Mouse (Mus musculus) liver, embryonic 15.5 days (tissue): Measurements from ENCODE around the gene Gm3047. TPM values are rescaled to one million over a fixed set of nuclear protein-coding genes. Genes with fewer than 3 reads are reported as not detected.
"Not testable (repeated sequence)": the region's sequence is repeated elsewhere in the genome, so short reads cannot be mapped to it uniquely, and the experiment has no call there.

Source experiments
- ATAC-seq: fragments of 200-750 bp; cut with Nextera tagmentation; 2 replicates; pipeline ENCODE4 v1.8.0; 2017; ENCODE audit warnings: moderate number of reproducible peaks, mild to moderate bottlenecking, moderate library complexity; ENCODE audit not compliant: insufficient read depth
- H3K27ac ChIP-seq: fragments of 300-500 bp; sonication (generic); replicated peaks from 2 replicates; pipeline ENCODE4 v1.5.1; 2015; ENCODE audit warnings: mild to moderate bottlenecking, inconsistent platforms
- H3K27me3 ChIP-seq: fragments of 300-500 bp; sonication (generic); 2 replicates; pipeline ENCODE4 v1.6.1; 2015; ENCODE audit warnings: mild to moderate bottlenecking, inconsistent platforms
- H3K36me3 ChIP-seq: fragments of 300-500 bp; sonication (generic); replicated peaks from 2 replicates; pipeline ENCODE4 v1.6.1; 2015; ENCODE audit warnings: moderate library complexity, mild to moderate bottlenecking, inconsistent platforms
- H3K4me1 ChIP-seq: fragments of 300-500 bp; sonication (generic); replicated peaks from 2 replicates; pipeline ENCODE4 v1.6.1; 2015; ENCODE audit warnings: inconsistent platforms
- H3K4me2 ChIP-seq: fragments of 300-500 bp; sonication (generic); 2 replicates; pipeline ENCODE4 v1.6.1; 2015; ENCODE audit warnings: moderate library complexity, mild to moderate bottlenecking, inconsistent platforms
- H3K4me3 ChIP-seq: fragments of 300-500 bp; sonication (generic); replicated peaks from 2 replicates; pipeline ENCODE4 v1.5.1; 2015; ENCODE audit warnings: mild to moderate bottlenecking, inconsistent platforms
- H3K9ac ChIP-seq: fragments of 300-500 bp; sonication (generic); 2 replicates; pipeline ENCODE4 v1.6.1; 2015; ENCODE audit warnings: moderate library complexity, mild to moderate bottlenecking, inconsistent platforms
- H3K9me3 ChIP-seq: fragments of 300-500 bp; sonication (generic); replicated peaks from 2 replicates; pipeline ENCODE4 v1.6.1; 2016; ENCODE audit warnings: inconsistent platforms
- WGBS: fragments of 180-500 bp; shearing (Covaris S2); methylation state at CpG from one replicate; pipeline ENCODE4 v1.1.7; 2015; ENCODE audit warnings: mixed read lengths; ENCODE audit not compliant: insufficient replicate concordance; 5-methylcytosine and 5-hydroxymethylcytosine counted together
- polyA plus RNA-seq: library from polyadenylated mRNA; unstranded; fragments of >200 nt; fragmentation: Nextera tagmentation; extraction: Ambion mirVana; gene quantifications from 2 replicates; pipeline ENCODE4 v1.2.1, GENCODE M21; 2015

The Gm3047 gene
- polyA plus RNA-seq = not detected in 2 replicates

DNA sequence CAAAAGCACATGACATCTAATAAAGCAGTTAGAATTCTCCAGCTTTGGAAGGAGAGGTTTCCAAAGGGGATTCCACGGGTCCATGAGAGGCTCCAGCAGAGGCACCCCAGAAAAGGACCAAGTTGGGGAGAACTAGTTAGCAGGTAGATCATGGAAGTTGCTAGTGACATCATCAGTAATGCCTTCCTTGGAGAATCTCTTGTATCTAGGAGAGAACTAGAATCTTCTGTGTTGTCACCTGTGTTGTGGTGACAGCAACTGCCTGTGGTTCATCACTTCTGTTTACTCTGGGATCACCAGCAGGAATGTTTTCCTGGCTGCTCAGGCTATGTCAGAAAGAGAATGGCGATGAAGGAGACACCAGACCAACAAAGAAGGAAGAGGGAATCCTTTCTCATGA is at the start of gene Gm3047:
Gene Gm3047 (plus strand): TSS at position 301 of the 400 bp plus-strand sequence.
- H3K4me1 ChIP-seq, H3K27me3 ChIP-seq, H3K36me3 ChIP-seq, H3K9me3 ChIP-seq, H3K27ac ChIP-seq, H3K9ac ChIP-seq, H3K4me3 ChIP-seq, H3K4me2 ChIP-seq, ATAC-seq: not testable (repeated sequence)
- no CpG with 5 or more reads among the region's 2 CpGs for WGBS

Other genes starting within 250 kb of the Gm3047 start
- not detected in 2 replicates for gene Gm3149, start 238.1 kb upstream of the Gm3047 start, polyA plus RNA-seq
- gene 2610042L04Rik, start 220.6 kb upstream of the Gm3047 start, polyA plus RNA-seq = not detected in 2 replicates
- gene Gm3159, start 157.9 kb upstream of the Gm3047 start, polyA plus RNA-seq = not detected in 2 replicates
- not detected in 2 replicates for gene Gm3164, start 140.0 kb upstream of the Gm3047 start, polyA plus RNA-seq
- not detected in 2 replicates for gene Gm3173, start 124.4 kb upstream of the Gm3047 start, polyA plus RNA-seq
- gene Gm3182, start 73.7 kb upstream of the Gm3047 start, polyA plus RNA-seq = not detected in 2 replicates
- gene Gm8159, start 76.9 kb downstream of the Gm3047 start, polyA plus RNA-seq = not detected in 2 replicates
- not detected in 2 replicates for gene Gm3239, start 108.8 kb downstream of the Gm3047 start, polyA plus RNA-seq
- gene Gm7876, start 153.8 kb downstream of the Gm3047 start, polyA plus RNA-seq = not detected in 2 replicates
- gene Gm3252, start 171.4 kb downstream of the Gm3047 start, polyA plus RNA-seq = not detected in 2 replicates
- not detected in 2 replicates for gene Gm9602, start 220.9 kb downstream of the Gm3047 start, polyA plus RNA-seq